Comparison of ENCODE assay signal across 22 mouse cellular contexts in genomic region chr11:57955476-57955875, GRCm38 (mm10). TPM values are rescaled to one million over a fixed set of nuclear protein-coding genes. Genes with fewer than 3 reads are reported as not detected.
DNase-seq lines count a peak whose midpoint lies in the region; ATAC-seq and TF ChIP-seq lines count a peak whose summit lies in the region.
"Had no signal": no experiment of that assay in that cellular context is flagged by ENCODE, and none has a peak within 500 bp of the region (broad histone marks: within the 10 kb centered on the region; RNA-seq: fewer than 3 reads in every experiment).

No protein-coding gene starts in this region.

- H3K27me3 ChIP-seq in forebrain, embryonic 10.5 days (ENCODE audit: poor library complexity, severe bottlenecking): no peaks in the 10 kb centered on the region
- H3K27me3 ChIP-seq in forebrain, embryonic 16.5 days (replicated peaks; ENCODE audit: control insufficient read depth, insufficient read depth, low read length): no peaks in the 10 kb centered on the region
- no peaks in the 10 kb centered on the region for H3K27me3 ChIP-seq in liver, embryonic 11.5 days (replicated peaks; ENCODE audit: control insufficient read depth, insufficient read depth, low read length)
- H3K27me3 ChIP-seq in liver, embryonic 14.5 days (ENCODE audit: control insufficient read depth, insufficient read depth, low read length): no peaks in the 10 kb centered on the region
- H3K27me3 ChIP-seq: hindbrain, embryonic 15.5 days had no signal

- no peak for TF ChIP-seq EP300 in liver, embryonic 14.5 days (IDR thresholded peaks at IDR 0.05; ENCODE audit: low read depth)

- no peak overlapping the region for H3K9ac ChIP-seq in forebrain, embryonic 16.5 days (replicated peaks; ENCODE audit: low read depth, low read length)
- peak overlapping the region; percentile 34; the same call in 1 of the 2 replicates for H3K9ac ChIP-seq in liver, embryonic 11.5 days (ENCODE audit: low read depth, low read length)
- peak overlapping the region; percentile 75 for H3K9ac ChIP-seq in liver, embryonic 14.5 days (replicated peaks)
- H3K9ac ChIP-seq: hindbrain, embryonic 15.5 days had no signal

- no peaks in the 10 kb centered on the region for H3K9me3 ChIP-seq in forebrain, embryonic 10.5 days
- no peaks in the 10 kb centered on the region for H3K9me3 ChIP-seq in forebrain, embryonic 16.5 days (ENCODE audit: control insufficient read depth, low read length)
- no peaks in the 10 kb centered on the region for H3K9me3 ChIP-seq in liver, embryonic 11.5 days (ENCODE audit: control insufficient read depth, low read length)
- H3K9me3 ChIP-seq in liver, embryonic 14.5 days (ENCODE audit: control insufficient read depth, low read length): no peaks in the 10 kb centered on the region
- H3K9me3 ChIP-seq: hindbrain, embryonic 10.5 days; hindbrain, embryonic 15.5 days had no signal

- no peak for ATAC-seq in forebrain, embryonic 16.5 days
- ATAC-seq in liver, embryonic 11.5 days (replicated peaks; ENCODE audit: low FRiP score): no peak
- ATAC-seq in liver, embryonic 14.5 days (ENCODE audit: insufficient read depth): no peak
- ATAC-seq: forebrain, embryonic 14.5 days; midbrain, embryonic 16.5 days had no signal

- WGBS in forebrain, embryonic 10.5 days: 88% methylated on average over 7 of the region's 7 CpGs
- 93% methylated on average over 7 of the region's 7 CpGs for WGBS in forebrain, embryonic 16.5 days
- 84% methylated on average over 7 of the region's 7 CpGs for WGBS in liver, embryonic 11.5 days
- WGBS in liver, embryonic 14.5 days (ENCODE audit: insufficient replicate concordance): 76% methylated on average over 7 of the region's 7 CpGs

- no peak overlapping the region for H3K4me3 ChIP-seq in forebrain, embryonic 10.5 days
- no peak overlapping the region for H3K4me3 ChIP-seq in forebrain, embryonic 16.5 days (replicated peaks; ENCODE audit: low read length)
- H3K4me3 ChIP-seq in liver, embryonic 11.5 days (ENCODE audit: low read depth, low read length): no peak overlapping the region
- no peak overlapping the region for H3K4me3 ChIP-seq in liver, embryonic 14.5 days (ENCODE audit: insufficient read depth in 1 of 2, low read depth in 2 of 2, low read length in 2 of 2)
- H3K4me3 ChIP-seq: gastrocnemius, adult 2 months; hindbrain, embryonic 10.5 days; hindbrain, embryonic 15.5 days had no signal

- no peaks in the 10 kb centered on the region for H3K36me3 ChIP-seq in forebrain, embryonic 10.5 days (replicated peaks)
- H3K36me3 ChIP-seq in forebrain, embryonic 16.5 days (ENCODE audit: control insufficient read depth, insufficient read depth): no peaks in the 10 kb centered on the region
- no peaks in the 10 kb centered on the region for H3K36me3 ChIP-seq in liver, embryonic 11.5 days (ENCODE audit: control insufficient read depth, insufficient read depth, low read length)
- no peaks in the 10 kb centered on the region for H3K36me3 ChIP-seq in liver, embryonic 14.5 days (replicated peaks; ENCODE audit: control insufficient read depth, insufficient read depth, low read depth)
- H3K36me3 ChIP-seq: hindbrain, embryonic 10.5 days; hindbrain, embryonic 15.5 days had no signal

- H3K4me2 ChIP-seq in forebrain, embryonic 16.5 days (ENCODE audit: low read length): no peak overlapping the region
- peak overlapping the region; percentile 48 for H3K4me2 ChIP-seq in liver, embryonic 11.5 days
- H3K4me2 ChIP-seq in liver, embryonic 14.5 days (ENCODE audit: low read depth): peak overlapping the region; percentile 70; the same call in 1 of the 2 replicates
- H3K4me2 ChIP-seq: hindbrain, embryonic 15.5 days; midbrain, embryonic 11.5 days had no signal

- H3K27ac ChIP-seq in forebrain, embryonic 10.5 days: 0 out of 2 replicates have a peak overlapping the region, but pooled peaks have one; percentile 2
- H3K27ac ChIP-seq in forebrain, embryonic 16.5 days (ENCODE audit: low read length): no peak overlapping the region
- peak overlapping the region; percentile 91 for H3K27ac ChIP-seq in liver, embryonic 11.5 days (ENCODE audit: low read depth, low read length)
- H3K27ac ChIP-seq in liver, embryonic 14.5 days: peak overlapping the region; percentile 97
- H3K27ac ChIP-seq: gastrocnemius, adult 2 months; hindbrain, embryonic 15.5 days had no signal

- no peaks in the 10 kb centered on the region for H3K4me1 ChIP-seq in forebrain, embryonic 10.5 days
- no peaks in the 10 kb centered on the region for H3K4me1 ChIP-seq in forebrain, embryonic 16.5 days (replicated peaks; ENCODE audit: control insufficient read depth, insufficient read depth, low read length)
- peaks cover 53% of the 10 kb centered on the region for H3K4me1 ChIP-seq in liver, embryonic 11.5 days (replicated peaks; ENCODE audit: control insufficient read depth, insufficient read depth, low read length)
- peaks cover 76 to 87% of the 10 kb centered on the region in 2 experiments for H3K4me1 ChIP-seq in liver, embryonic 14.5 days (replicated peaks; ENCODE audit: control insufficient read depth in 2 of 2, insufficient read depth in 2 of 2, low read length in 1 of 2)
- H3K4me1 ChIP-seq: hindbrain, embryonic 15.5 days had no signal

- no peak for TF ChIP-seq CTCF in liver, embryonic 14.5 days (IDR thresholded peaks at IDR 0.05; ENCODE audit: low read depth)

- DNase-seq in forebrain, embryonic 10.5 days (ENCODE audit: extremely low spot score, low spot score): no peak
- DNase-seq in liver, embryonic 11.5 days (ENCODE audit: low spot score): no peak
- DNase-seq in liver: no peak
- no peak for DNase-seq in liver, embryonic 14.5 days (ENCODE audit: low read depth in 3 of 3, low spot score in 3 of 3)
- no peak for DNase-seq in adrenal gland, adult (ENCODE audit: inconsistent age in 2 of 2, low spot score in 1 of 2)
- no peak for DNase-seq in spleen, postnatal 4 days (ENCODE audit: low spot score in 2 of 2)
- DNase-seq: cerebellum, adult 18-20 months; cerebellum, postnatal 10 days; gastrocnemius, adult 2 months; gastrocnemius, postnatal 36 days; heart, adult 18-20 months; kidney, adult 11 months; kidney, postnatal 25 days; lung, postnatal 36 days; right cerebral cortex, postnatal 25 days; thymus, adult 18-20 months had no signal

RNA-seq across cellular contexts. Expression of gene Larp1, which starts 53.4 kb away (rescaled TPM):
- polyA plus RNA-seq in forebrain, embryonic 10.5 days (2016; fragmentation: Nextera tagmentation; extraction: Ambion mirVana): 17.3 and 18.6 TPM in 2 replicates
- 17.5 and 18.5 TPM in 2 replicates for polyA plus RNA-seq in forebrain, embryonic 16.5 days (2015; fragmentation: Nextera tagmentation; extraction: Ambion mirVana)
- 37.2 and 43.0 TPM in 2 replicates for polyA plus RNA-seq in liver, embryonic 11.5 days (2014; fragmentation: Nextera tagmentation; extraction: Ambion mirVana)
- 21.1 and 25.5 TPM in 2 replicates for polyA plus RNA-seq in liver, embryonic 14.5 days (2012; rRNA removed)
- polyA plus RNA-seq in liver, embryonic 14.5 days (2014; fragmentation: Nextera tagmentation; extraction: Ambion mirVana): 15.8 and 19.0 TPM in 2 replicates
